Mouse (Mus musculus) 416B (cell line): ENCODE data around the gene Taok1.

Source experiments
- DNase-seq: peaks from one replicate; pipeline ENCODE4 v3.0.0; 2011; ENCODE audit warnings: low read depth

The Taok1 gene

DNA sequence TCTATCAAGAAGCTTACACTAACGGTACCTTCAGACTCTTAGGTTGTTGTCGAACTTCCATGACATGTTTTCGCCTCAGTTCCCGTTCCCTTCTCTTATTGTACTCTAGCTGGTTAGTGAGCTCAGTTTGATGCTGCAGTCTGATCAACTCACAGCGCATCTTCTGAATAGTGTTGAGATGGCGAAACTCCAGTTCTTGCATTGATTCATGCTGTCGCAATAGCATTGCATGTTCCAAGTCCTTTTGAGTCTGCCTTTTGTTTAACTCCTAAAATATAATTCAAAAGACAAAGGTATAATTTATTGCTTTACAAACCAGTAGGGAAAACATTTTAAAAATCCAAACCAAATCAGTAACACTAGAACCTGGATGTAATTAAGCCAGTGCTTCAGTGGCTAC, 62.4 kb downstream of the Taok1 start:
- DNase-seq: peak; percentile 37

DNA sequence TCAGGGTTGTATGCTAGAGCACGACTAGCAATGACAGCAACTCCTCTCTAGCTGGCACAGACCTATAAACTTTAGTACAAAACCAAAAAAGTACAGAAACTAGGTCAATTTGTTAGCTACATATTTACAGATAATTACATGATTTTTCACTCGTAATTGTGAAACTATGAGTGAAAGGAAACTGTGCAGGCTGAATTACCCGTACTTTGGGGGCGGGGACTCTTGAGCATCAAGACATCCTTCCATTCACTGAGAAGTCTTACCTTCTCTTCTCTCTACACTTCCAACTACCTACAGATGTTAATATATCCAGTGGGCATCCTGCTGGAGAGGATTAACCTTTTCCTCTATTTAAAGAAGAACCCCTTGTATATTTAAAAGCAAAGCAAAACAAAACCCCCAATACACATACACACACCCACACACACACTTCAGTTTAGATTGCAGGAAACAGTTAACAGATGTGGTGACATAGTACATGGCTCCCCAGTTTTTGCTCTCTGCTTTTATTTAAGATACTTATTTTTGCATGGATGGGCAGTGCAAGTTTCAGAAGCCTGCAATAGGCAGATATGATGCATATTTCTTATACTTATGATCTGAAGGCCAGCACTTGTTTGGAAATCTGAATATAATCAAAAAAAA, 75.3 kb downstream of the Taok1 start:
- DNase-seq: no peak

DNA sequence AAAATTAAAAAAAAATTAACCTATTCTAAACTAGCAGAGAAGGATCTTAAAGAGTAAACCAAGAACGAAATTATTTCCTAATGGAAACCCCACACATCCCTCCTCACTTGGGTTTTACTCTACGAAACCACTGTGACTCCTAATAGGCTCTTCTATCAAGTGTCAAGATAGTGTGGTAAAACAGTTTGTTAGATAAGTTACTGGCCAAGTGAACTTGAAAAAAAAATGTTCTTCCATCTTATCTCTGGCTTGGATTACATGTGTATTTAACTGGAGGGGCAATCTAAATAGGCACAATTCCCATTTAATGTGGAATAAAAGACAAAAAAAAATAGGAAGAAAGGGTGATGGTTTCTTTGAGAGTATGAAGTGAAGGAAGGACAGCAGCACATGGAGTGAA, 76.8 kb downstream of the Taok1 start:
- DNase-seq: no peak

DNA sequence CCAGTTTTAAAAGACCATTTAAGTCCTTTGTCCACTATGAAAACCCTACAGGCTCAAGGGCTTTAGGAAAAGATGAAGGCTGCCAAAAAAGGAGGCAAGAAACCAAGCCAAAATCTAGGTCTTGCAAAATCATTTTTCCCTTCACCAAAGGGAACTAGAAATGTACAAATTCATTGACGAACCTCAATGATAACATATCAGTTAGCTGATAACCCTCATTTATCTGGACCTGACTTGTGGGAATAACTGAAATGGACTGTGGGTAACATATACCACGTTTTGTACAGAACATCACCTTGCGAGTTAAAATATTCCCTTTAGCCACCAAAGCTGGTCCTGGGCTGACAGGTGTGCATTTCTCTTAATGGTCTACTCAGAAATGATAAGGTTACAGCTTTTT, 78.0 kb downstream of the Taok1 start:
- no peak for DNase-seq

DNA sequence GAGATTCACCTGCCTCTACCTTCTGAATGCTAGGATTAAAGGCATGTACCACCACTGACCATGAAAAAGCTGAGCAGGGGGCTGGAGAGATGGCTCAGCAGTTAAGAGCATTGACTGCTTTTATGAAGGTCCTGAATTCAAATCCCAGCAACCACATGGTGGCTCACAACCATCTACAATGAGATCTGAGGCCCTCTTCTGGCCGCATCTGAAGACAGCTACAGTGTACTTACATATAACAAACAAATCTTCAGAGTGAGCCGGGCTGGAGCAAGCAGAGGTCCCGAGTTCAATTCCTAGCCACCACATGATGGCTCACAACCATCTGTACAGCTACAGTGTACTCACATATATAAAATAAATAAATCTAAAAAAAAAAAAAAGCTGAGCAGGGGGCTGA, 79.2 kb downstream of the Taok1 start:
- peak; percentile 37 for DNase-seq

DNA sequence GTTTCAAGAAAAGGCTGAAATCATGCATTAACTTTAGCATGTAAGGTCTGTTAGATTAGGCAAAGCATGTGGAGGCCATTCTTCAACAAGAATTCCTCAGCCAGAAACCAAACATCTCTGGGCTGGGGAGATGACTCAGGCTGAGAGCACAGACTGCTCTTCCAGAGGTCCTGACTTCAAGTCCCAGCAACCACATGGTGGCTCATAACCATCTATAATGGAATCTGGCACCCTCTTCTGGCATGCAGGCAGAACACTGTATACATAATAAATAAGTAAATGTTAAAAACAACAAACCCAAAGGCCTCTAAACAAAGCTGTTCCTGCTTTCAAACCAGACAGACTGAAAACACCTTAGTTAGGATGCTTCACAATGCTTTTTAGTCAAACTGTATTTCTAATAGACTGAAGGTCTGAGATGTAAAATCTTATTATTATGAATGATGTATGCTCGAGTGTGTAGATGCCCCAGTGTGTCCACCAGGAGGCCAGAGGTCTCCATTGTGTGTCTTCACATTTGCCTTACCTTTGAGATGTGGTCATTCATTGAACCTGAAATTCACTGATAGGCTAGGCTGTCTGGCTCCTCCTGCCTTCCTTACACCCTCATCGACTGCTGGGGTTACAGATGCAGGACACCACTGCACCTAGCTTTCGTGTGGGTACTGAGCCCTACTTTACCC, 81.7 kb downstream of the Taok1 start:
- DNase-seq: peak; percentile 68

DNA sequence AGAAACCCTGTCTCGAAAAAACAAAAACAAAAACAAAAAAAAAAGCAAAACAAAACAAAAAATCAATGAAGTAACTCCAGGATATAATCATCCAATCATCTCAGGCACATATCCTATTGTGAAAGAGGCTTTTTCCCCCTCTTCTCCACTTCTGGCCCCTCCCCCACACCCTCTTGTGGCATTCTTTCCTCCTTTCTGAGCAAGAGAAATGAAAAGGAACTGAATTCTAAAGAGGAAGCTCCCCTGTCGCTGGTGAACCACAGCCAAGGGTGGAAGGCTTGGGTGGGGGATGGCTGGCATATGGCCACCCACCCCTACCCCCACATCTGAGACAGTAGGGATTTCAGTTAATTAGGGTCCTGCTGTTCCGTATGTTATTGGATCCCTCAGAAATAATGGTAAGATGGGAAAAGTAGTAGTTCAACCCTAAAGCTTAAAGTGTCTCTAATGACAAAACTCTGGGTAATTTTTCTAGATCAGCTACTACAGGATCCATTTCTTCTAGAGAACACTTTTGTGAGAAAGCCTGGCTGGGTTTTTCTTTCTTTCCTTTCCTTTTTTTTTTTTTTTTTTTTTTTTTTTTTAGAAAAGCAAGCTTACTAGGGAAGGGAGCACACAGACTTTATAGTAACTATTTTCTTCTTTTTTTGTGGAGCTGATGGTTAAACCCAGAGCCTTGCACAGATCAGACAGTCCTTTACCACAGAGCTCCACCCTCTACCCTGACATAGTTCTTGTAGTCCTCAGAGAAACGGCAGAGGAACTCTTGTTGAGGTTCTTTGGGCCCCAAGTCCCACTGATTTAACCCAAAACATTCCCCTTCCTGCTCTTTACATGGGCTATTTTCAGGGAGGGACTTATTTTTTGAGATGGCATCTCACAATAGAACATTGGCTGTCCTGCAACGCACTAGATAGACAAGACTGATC, 86.8 kb downstream of the Taok1 start:
- DNase-seq: peak; percentile 85

DNA sequence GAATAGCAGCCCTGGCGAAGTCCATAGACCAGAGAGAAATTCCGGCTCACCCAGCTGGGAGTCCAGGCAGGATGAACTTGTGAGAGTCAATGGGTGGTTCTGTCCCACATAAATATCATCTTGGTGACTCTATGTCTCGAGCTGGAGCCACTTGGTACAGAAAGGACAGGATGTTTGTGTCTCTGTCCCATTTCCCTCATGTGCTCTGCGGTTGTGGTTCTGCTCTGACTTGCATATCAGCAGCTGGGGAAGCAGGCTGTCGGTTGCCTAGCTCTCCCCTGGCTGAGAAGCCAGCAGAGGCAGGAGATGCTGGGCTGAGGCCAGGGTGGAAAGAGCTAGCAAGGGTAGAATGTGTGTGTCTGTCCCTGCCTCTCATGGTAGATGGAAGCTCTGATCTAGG, 88.6 kb downstream of the Taok1 start, which contains the start of gene Gm10392:
TSS of gene Gm10392 (minus strand) at position 156 of the 400 bp plus-strand sequence.
- DNase-seq: peak; percentile 94

DNA sequence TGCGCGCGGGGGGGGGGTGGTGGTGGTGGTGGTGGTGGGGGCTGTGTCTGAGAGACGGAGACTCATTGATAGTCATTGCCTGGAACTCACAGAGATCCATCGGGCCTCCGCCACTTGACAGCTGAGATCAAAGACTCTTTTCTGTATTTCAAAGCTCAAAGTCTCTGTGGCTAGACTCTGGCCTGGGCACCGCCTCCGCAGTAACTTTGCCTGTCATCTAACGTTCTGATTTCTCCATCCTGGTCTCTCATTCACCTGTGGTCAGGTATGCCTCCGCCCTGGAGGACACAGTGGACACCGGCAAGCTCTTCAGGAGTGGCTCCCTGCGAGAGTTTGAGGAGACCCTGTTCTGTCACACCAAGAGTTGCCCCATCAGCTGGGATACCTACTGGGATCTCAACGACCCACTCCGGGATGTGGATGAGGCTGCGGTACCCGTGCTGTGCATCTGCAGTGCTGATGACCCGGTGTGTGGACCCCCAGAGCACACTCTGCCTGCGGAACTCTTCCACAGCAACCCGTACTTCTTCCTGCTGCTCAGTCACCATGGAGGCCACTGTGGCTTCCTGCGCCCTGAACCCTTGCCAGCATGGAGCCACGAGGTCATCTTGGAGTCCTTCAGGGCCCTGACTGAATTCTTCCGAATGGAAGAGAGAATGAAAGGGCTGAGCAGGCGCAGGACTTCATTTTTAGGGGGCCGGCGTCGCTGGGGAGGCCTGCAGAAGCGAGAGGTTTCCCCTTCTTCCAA, 89.4 kb downstream of the Taok1 start:
- DNase-seq: peak; percentile 40

DNA sequence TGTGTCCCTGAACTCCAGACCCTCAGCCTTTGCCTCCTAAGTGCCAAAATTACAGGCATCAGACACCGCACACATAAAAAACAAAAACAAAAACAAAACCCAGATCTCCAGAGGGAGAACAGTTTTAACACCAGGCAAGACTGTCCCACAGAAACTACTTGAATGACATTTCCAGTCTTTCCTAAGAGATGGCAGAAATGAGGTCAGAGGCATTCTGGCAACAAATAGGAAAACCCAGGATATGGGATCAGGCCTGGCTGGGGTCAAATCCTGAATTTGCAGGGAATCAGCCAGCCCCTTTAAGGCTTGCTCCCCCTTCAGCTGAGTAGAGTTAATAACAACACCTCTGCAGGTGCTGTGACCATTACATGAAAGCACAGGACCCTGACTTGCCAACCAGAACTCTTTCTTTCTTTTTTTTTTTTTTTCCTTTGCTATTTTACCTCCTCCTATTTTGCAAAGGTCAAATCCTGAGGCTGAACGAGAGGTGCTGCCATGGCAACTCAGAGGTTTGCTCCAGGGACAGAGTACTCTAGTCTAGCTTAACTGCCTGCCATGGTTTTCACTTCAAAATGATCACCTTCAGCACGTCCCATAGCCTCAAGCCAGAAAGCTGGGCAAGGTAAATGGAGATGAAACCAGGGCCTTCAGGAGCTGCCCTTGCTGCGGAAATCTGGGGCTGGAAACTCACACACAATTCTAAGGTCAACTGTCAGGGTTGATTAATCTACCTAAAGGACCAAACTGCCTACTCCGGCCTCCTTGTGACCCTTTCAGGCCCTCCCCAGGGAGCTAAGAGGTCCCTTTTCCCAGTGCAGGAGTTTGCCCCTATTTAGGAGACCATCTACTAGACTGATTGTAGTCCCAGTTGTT, 90.8 kb downstream of the Taok1 start:
- DNase-seq: no peak

DNA sequence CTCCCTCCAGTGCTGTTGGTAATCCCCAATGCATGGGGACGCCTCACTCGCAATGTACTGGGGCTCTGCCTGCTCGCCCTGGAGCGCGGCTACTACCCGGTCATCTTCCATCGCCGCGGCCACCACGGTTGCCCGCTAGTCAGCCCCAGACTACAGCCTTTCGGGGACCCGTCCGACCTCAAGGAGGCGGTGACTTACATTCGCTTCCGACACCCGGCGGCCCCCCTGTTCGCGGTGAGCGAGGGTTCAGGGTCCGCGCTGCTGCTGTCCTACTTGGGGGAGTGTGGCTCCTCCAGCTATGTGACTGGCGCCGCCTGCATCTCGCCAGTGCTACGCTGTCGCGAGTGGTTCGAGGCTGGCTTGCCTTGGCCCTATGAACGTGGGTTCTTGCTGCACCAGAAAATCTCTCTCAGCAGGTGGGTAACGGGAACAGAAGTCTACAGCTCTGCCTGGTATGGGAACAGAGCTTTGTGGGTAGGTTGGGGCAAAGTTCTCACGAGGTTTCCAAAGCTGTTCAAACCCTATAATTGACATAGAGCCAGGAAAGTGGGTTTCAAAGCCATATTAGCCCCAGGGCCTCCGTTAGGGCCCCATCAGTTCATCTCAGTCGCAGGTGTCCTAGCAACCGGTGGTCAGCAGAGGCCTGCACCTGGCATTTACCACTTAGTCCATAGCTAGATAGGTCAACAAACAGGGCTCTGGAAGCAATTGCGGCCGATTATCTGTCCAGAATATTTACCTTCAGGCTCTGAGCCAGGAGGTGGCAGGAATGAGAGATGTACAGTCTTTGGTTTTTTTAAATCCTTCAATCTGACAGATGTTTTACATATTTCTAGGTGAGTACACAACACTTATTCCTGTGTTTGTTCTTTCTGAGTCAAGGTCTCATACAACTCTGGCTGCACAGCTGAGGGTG, 91.7 kb downstream of the Taok1 start, which contains the start of gene Trp53i13:
TSS of gene Trp53i13 (minus strand) at position 344 of the 916 bp plus-strand sequence.
- peak; percentile 69 for DNase-seq

DNA sequence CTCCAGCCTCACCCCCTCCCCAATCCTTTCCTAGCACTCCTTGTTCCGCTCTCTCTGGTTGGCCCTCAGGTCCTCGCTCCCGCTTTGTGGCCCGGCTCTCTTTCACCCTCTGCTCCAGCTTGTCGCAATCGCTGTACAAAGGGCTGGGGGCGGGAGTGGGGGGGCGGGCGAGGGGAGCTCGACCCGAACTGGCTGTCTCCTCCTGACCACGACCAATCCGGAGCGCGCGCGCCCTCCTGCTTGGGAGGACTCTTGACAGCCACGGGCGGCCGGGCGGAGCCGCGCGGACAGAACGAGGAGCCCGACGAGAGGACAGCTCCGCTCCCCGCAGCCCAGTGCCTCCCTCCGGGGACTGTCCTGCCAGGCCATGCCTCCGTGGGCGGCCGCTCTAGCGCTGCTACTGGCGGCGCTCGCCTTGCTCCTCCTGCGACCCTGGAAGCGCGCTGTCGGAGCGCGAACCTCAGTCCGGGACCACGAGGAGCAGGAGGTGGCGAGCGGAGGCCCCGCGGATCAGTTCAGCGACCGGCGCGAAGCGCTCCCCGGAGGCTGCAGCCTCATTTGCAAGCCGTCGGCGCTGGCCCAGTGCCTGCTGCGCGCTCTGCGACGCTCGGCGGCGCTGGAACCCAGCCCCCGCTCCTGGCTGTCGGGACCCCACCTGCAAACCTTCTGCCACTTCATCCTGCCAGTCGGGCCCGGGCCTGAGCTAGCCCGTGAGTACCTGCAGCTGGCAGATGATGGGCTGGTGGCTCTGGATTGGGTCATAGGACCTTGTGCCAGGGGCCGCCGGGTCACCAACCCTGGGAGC, 92.6 kb downstream of the Taok1 start, which contains the start of gene Abhd15:
TSS of gene Abhd15 (plus strand) at position 290 of the 805 bp plus-strand sequence.
- DNase-seq: peak; percentile 93

DNA sequence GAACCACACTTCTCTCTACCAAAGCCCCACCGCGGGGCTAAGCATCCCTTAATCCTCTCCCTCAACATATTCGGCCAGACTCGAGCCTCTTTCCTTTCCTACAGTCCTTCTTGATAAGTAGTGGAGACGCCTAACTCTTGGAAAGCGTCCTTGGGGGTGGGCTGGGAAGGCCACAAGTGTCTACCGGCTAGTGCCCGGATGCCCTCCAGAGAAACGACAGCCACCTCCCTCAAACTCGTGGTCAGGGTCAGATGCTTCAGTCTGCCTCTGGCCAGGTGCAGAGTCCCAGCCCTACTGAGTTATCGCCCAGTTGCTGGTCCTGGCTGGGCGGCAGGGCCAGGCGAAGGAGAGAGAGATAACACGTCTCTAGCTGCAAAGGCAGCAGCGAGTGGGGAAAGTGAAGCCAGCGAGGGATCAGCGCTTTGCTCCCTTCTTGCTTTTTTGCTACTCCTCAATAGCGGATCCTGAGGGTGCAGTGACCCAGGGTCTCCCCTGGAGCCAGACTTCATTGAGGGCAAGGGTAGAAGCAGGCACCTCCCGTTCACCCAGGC, 93.3 kb downstream of the Taok1 start:
- no peak for DNase-seq

DNA sequence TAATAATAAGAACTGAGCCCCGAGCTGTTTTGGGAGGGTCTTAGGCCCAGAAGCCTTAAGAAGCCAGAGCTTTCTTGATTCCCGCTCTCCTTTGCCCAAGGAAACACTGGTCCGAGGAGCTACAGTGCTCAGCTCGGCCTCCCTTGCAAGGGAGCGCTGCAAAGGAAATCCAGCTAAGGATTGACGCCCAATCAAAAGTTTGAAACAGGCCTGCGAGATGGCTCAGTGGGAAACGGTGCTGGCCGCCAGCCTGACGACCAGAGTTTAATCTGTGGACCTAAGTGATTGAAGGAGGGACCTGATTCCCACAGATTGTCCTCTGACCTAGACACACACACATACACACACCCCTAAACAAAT, 93.8 kb downstream of the Taok1 start:
- DNase-seq: peak; percentile 76

DNA sequence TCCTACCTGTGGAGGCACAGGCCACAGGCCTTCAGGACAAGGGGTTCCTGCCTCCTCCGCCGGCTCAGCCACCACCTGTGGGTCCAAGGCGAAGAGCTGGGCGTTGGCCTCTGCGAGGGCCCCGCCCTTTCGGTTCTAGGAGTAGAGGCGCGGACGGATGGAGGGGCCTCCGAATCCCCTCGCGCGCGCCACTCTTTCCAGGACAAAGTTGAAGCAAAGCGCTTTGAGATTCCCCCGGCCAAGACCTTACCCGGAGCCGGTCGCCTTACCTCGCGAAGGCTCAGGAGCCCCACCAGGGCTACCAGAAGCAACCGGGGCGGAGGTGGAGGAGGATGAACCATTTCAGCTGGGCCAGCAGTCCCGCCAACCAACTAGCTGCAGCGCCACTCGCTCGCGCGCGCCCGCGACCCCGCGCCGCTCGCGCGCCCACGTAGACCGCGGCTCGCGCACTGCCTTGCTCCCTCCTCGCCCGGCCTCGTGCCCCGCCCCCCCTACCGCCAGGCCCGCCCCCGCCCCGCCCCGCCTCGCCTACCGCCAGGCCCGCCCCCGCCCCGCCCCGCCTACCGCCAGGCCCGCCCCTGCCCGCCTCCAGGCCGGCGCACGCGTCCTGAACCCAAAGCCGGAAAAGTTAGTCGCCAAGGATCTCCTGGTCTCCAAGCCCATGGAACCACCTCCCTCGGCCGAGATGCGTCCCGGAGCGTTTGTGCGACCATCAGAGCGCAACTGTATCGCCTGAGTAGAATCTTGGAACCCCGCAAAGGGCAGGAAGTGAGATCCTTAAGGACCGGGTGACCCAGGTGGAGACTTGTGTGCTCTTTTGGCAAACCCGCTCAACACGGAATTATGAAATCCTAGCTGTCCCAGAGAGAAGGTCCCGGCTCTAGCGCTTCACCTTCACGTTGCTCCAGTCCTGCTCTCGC, 94.5 kb downstream of the Taok1 start:
- DNase-seq: peak; percentile 85

DNA sequence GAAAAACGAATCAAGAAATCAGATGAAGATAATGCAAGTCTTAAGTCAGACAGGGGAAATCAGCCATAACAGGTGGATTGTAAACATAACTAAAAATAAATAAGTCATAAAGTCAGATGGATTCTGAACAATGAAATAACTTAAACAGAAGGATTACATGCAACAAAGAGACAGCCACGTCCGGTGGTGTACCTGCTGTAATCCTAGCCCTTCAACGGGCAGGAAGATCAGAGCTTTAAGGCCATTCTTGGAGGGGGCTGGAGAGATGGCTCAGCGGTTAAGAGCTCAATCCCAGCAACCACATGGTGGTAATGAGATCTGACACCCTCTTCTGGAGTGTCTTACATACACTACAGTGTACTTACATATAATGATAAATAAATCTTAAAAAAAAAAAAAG, 96.3 kb downstream of the Taok1 start:
- no peak for DNase-seq
